Mouse (Mus musculus) MEL (cell line): Measurements from ENCODE around the gene Isy1. TPM values are rescaled to one million over a fixed set of nuclear protein-coding genes. Genes with fewer than 3 reads are reported as not detected.
A peak's percentile ranks its signal among the peaks of the same experiment; 100 is the strongest.

Experiments
- DNase-seq: peaks from one replicate; pipeline ENCODE4 v3.0.0; 2011; ENCODE audit warnings: low read depth, low spot score
- H3K27ac ChIP-seq: 2 replicates; pipeline ENCODE4 v1.5.1; 2012; ENCODE audit warnings: low read depth, mild to moderate bottlenecking, control low read depth, low read length, moderate library complexity; ENCODE audit not compliant: control insufficient read depth
- H3K27me3 ChIP-seq, 2 experiments: fragments of 150-350 bp in 1 of 2; sonication (generic) in 1 of 2; 2 replicates each; pipeline ENCODE4 v1.6.1; 2012; ENCODE audit warnings: low read length in 2 of 2, mild to moderate bottlenecking in 2 of 2, improper control_type of control experiment in 1 of 2, moderate library complexity in 1 of 2; ENCODE audit not compliant: insufficient read depth in 2 of 2, control insufficient read depth in 1 of 2
- H3K36me3 ChIP-seq, 2 experiments: 2 replicates each; pipeline ENCODE4 v1.6.1; 2012 to 2014; ENCODE audit warnings: low read length in 2 of 2, improper control_type of control experiment in 1 of 2, inconsistent platforms in 1 of 2, mild to moderate bottlenecking in 1 of 2; ENCODE audit not compliant: insufficient read depth in 2 of 2, control insufficient read depth in 1 of 2
- H3K4me1 ChIP-seq, 2 experiments: fragments of 150-350 bp in 1 of 2; sonication (generic) in 1 of 2; 2 replicates each; pipeline ENCODE4 v1.6.1; 2012; ENCODE audit warnings: low read length in 2 of 2, improper control_type of control experiment in 1 of 2, mild to moderate bottlenecking in 1 of 2; ENCODE audit not compliant: insufficient read depth in 2 of 2, control insufficient read depth in 1 of 2
- H3K4me3 ChIP-seq, 2 experiments: fragments of 150-350 bp in 1 of 2; sonication (generic) in 1 of 2; 2 replicates each; pipeline ENCODE4 v1.5.1; 2012; ENCODE audit warnings: low read depth in 2 of 2, low read length in 2 of 2, mild to moderate bottlenecking in 2 of 2, moderate library complexity in 2 of 2, control low read depth in 1 of 2, improper control_type of control experiment in 1 of 2; ENCODE audit not compliant: control insufficient read depth in 1 of 2, insufficient read depth in 1 of 2
- H3K79me2 ChIP-seq: 2 replicates; pipeline ENCODE4 v1.6.1; 2012; ENCODE audit warnings: mild to moderate bottlenecking, low read length, moderate library complexity; ENCODE audit not compliant: control insufficient read depth, poor library complexity, insufficient read depth
- H3K9ac ChIP-seq: 2 replicates; pipeline ENCODE4 v1.6.1; 2012; ENCODE audit warnings: low read depth, mild to moderate bottlenecking, control low read depth, low read length, moderate library complexity; ENCODE audit not compliant: control insufficient read depth, poor library complexity, severe bottlenecking
- H3K9me3 ChIP-seq: fragments of 150-350 bp; sonication (generic); replicated peaks from 2 replicates; pipeline ENCODE4 v1.6.1; 2012; ENCODE audit warnings: mild to moderate bottlenecking, low read length, improper control_type of control experiment, moderate library complexity; ENCODE audit not compliant: insufficient read depth
- CHD1 ChIP-seq: IDR thresholded peaks from 2 replicates; pipeline ENCODE4 v1.6.1; 2012; ENCODE audit warnings: low read depth, mild to moderate bottlenecking, inconsistent platforms, low read length, improper control_type of control experiment
- CHD2 ChIP-seq: IDR thresholded peaks from 2 replicates; pipeline ENCODE4 v1.6.1; 2011; ENCODE audit warnings: low read length, improper control_type of control experiment
- CTCF ChIP-seq, 3 experiments: IDR thresholded peaks in 2 of 3; conservative IDR thresholded peaks in 1 of 3; 2 replicates each; pipeline ENCODE4 v1.5.1; 2011 to 2012; ENCODE audit warnings: low read length in 3 of 3, low read depth in 2 of 3, mild to moderate bottlenecking in 2 of 3, improper control_type of control experiment in 1 of 3, inconsistent platforms in 1 of 3, mixed read lengths in 1 of 3, moderate library complexity in 1 of 3; ENCODE audit not compliant: control insufficient read depth in 1 of 3, insufficient read depth in 1 of 3, poor library complexity in 1 of 3, severe bottlenecking in 1 of 3
- E2F4 ChIP-seq: IDR thresholded peaks from 2 replicates; pipeline ENCODE4 v1.6.1; 2011; ENCODE audit warnings: low read depth, low read length, improper control_type of control experiment, borderline replicate concordance
- EP300 ChIP-seq, 2 experiments: IDR thresholded peaks; 2 replicates each; pipeline ENCODE4 v1.6.1; 2011; ENCODE audit warnings: improper control_type of control experiment in 2 of 2, low read length in 2 of 2, low read depth in 1 of 2, mild to moderate bottlenecking in 1 of 2
- ETS1 ChIP-seq: IDR thresholded peaks from 2 replicates; pipeline ENCODE4 v1.6.1; 2012; ENCODE audit warnings: low read depth, mild to moderate bottlenecking, inconsistent platforms, low read length, improper control_type of control experiment, moderate library complexity
- GABPA ChIP-seq: IDR thresholded peaks from 2 replicates; pipeline ENCODE4 v1.6.1; 2012; ENCODE audit warnings: low read depth, mild to moderate bottlenecking, inconsistent platforms, low read length, improper control_type of control experiment, moderate library complexity
- GATA1 ChIP-seq: IDR thresholded peaks from 2 replicates; pipeline ENCODE4 v1.6.1; 2011; ENCODE audit warnings: low read depth, low read length, improper control_type of control experiment
- HCFC1 ChIP-seq: IDR thresholded peaks from 2 replicates; pipeline ENCODE4 v1.6.1; 2012; ENCODE audit warnings: low read depth, mild to moderate bottlenecking, inconsistent platforms, low read length, improper control_type of control experiment, moderate library complexity
- JUND ChIP-seq: IDR thresholded peaks from 2 replicates; pipeline ENCODE4 v1.6.1; 2011; ENCODE audit warnings: low read depth, mild to moderate bottlenecking, improper control_type of control experiment, low read length
- KAT2A ChIP-seq: conservative IDR thresholded peaks from 2 replicates; pipeline ENCODE4 v1.6.1; 2012; ENCODE audit warnings: low read depth, low read length, improper control_type of control experiment, inconsistent platforms
- MAFK ChIP-seq: IDR thresholded peaks from 2 replicates; pipeline ENCODE4 v1.6.1; 2011; ENCODE audit warnings: low read depth, mild to moderate bottlenecking, low read length, improper control_type of control experiment, borderline replicate concordance
- MAX ChIP-seq: IDR thresholded peaks from 2 replicates; pipeline ENCODE4 v1.6.1; 2011; ENCODE audit warnings: low read length, improper control_type of control experiment
- MEF2A ChIP-seq: IDR thresholded peaks from 2 replicates; pipeline ENCODE4 v1.6.1; 2014; ENCODE audit warnings: low read depth, mild to moderate bottlenecking, inconsistent platforms, low read length, improper control_type of control experiment; ENCODE audit not compliant: poor library complexity, insufficient replicate concordance, severe bottlenecking; ENCODE audit errors: extremely low read depth
- MYB ChIP-seq: IDR thresholded peaks from 2 replicates; pipeline ENCODE4 v1.6.1; 2011; ENCODE audit warnings: mild to moderate bottlenecking, low read depth, low read length, improper control_type of control experiment
- NRF1 ChIP-seq: IDR thresholded peaks from 2 replicates; pipeline ENCODE4 v1.6.1; 2014; ENCODE audit warnings: low read depth, mild to moderate bottlenecking, inconsistent platforms, low read length, improper control_type of control experiment, moderate library complexity; ENCODE audit not compliant: poor library complexity, insufficient read depth, severe bottlenecking
- POLR2A ChIP-seq, 2 experiments: IDR thresholded peaks; 2 replicates each; pipeline ENCODE4 v1.6.1; 2011 to 2012; ENCODE audit warnings: low read length in 2 of 2, mild to moderate bottlenecking in 2 of 2, control low read depth in 1 of 2, improper control_type of control experiment in 1 of 2, low read depth in 1 of 2, moderate library complexity in 1 of 2; ENCODE audit not compliant: control insufficient read depth in 1 of 2, insufficient read depth in 1 of 2, poor library complexity in 1 of 2
- POLR2AphosphoS2 ChIP-seq: IDR thresholded peaks from 2 replicates; pipeline ENCODE4 v1.6.1; 2011; ENCODE audit warnings: low read length, improper control_type of control experiment
- POLR2AphosphoS5 ChIP-seq: IDR thresholded peaks from 2 replicates; pipeline ENCODE4 v1.6.1; 2012; ENCODE audit warnings: low read depth, borderline replicate concordance, mild to moderate bottlenecking, inconsistent platforms, low read length, moderate library complexity, mixed read lengths
- RAD21 ChIP-seq: IDR thresholded peaks from 2 replicates; pipeline ENCODE4 v1.6.1; 2011; ENCODE audit warnings: mild to moderate bottlenecking, low read depth, low read length, improper control_type of control experiment
- RCOR1 ChIP-seq: IDR thresholded peaks from 2 replicates; pipeline ENCODE4 v1.6.1; 2012; ENCODE audit warnings: low read depth, mild to moderate bottlenecking, inconsistent platforms, low read length, improper control_type of control experiment
- SIN3A ChIP-seq: IDR thresholded peaks from 2 replicates; pipeline ENCODE4 v1.6.1; 2012; ENCODE audit warnings: low read length, improper control_type of control experiment, inconsistent platforms
- SMC3 ChIP-seq: IDR thresholded peaks from 2 replicates; pipeline ENCODE4 v1.6.1; 2011; ENCODE audit warnings: low read depth, low read length, improper control_type of control experiment
- TAL1 ChIP-seq: IDR thresholded peaks from 2 replicates; pipeline ENCODE4 v1.6.1; 2012; ENCODE audit warnings: mild to moderate bottlenecking, inconsistent platforms, low read length, moderate library complexity, mixed read lengths
- TBP ChIP-seq: IDR thresholded peaks from 2 replicates; pipeline ENCODE4 v1.8.0; 2011; ENCODE audit warnings: low read depth, low read length, improper control_type of control experiment
- TCF12 ChIP-seq: IDR thresholded peaks from 2 replicates; pipeline ENCODE4 v1.6.1; 2014; ENCODE audit warnings: low read depth, mild to moderate bottlenecking, inconsistent platforms, low read length, improper control_type of control experiment, moderate library complexity
- UBTF ChIP-seq: IDR thresholded peaks from 2 replicates; pipeline ENCODE4 v1.6.1; 2012; ENCODE audit warnings: low read depth, mild to moderate bottlenecking, inconsistent platforms, low read length, improper control_type of control experiment, moderate library complexity, borderline replicate concordance; ENCODE audit not compliant: insufficient read depth
- USF2 ChIP-seq, 2 experiments: IDR thresholded peaks; 2 replicates each; pipeline ENCODE4 v1.6.1; 2011 to 2012; ENCODE audit warnings: improper control_type of control experiment in 2 of 2, low read length in 2 of 2, borderline replicate concordance in 1 of 2, inconsistent platforms in 1 of 2, low read depth in 1 of 2, mild to moderate bottlenecking in 1 of 2; ENCODE audit not compliant: insufficient read depth in 1 of 2
- ZC3H11A ChIP-seq: IDR thresholded peaks from 2 replicates; pipeline ENCODE4 v1.6.1; 2012; ENCODE audit warnings: low read depth, mild to moderate bottlenecking, inconsistent platforms, low read length, improper control_type of control experiment
- ZKSCAN1 ChIP-seq: IDR thresholded peaks from 2 replicates; pipeline ENCODE4 v1.6.1; 2012; ENCODE audit warnings: low read depth, mild to moderate bottlenecking, inconsistent platforms, low read length, improper control_type of control experiment, moderate library complexity
- ZMIZ1 ChIP-seq: IDR thresholded peaks from 2 replicates; pipeline ENCODE4 v1.6.1; 2012; ENCODE audit warnings: low read depth, mild to moderate bottlenecking, inconsistent platforms, low read length, improper control_type of control experiment, moderate library complexity
- ZNF384 ChIP-seq: IDR thresholded peaks from 2 replicates; pipeline ENCODE4 v1.6.1; 2012; ENCODE audit warnings: low read depth, mild to moderate bottlenecking, inconsistent platforms, low read length, improper control_type of control experiment
- polyA plus RNA-seq, 2 experiments: library from polyadenylated mRNA; stranded (reverse) in 1 of 2; unstranded in 1 of 2; fragments of >175 nt in 1 of 2; fragments of >200 nt in 1 of 2; gene quantifications; 2 replicates each; pipeline versions ENCODE4 v1.2.1 to v1.2.4; 2012; ENCODE audit warnings: low replicate concordance in 2 of 2, low read depth in 1 of 2; ENCODE audit not compliant: insufficient read length in 2 of 2, insufficient read depth in 1 of 2, missing spikeins in 1 of 2
- total RNA-seq: library from RNA; depleted of rRNA; stranded (reverse); fragments of 300-350 nt; gene quantifications from 2 replicates; pipeline ENCODE4 v1.2.3, GENCODE M21; 2012

Gene Isy1
- total and polyA plus RNA-seq, 3 experiments: 64.5 to 115 TPM; not detected in 1

DNA sequence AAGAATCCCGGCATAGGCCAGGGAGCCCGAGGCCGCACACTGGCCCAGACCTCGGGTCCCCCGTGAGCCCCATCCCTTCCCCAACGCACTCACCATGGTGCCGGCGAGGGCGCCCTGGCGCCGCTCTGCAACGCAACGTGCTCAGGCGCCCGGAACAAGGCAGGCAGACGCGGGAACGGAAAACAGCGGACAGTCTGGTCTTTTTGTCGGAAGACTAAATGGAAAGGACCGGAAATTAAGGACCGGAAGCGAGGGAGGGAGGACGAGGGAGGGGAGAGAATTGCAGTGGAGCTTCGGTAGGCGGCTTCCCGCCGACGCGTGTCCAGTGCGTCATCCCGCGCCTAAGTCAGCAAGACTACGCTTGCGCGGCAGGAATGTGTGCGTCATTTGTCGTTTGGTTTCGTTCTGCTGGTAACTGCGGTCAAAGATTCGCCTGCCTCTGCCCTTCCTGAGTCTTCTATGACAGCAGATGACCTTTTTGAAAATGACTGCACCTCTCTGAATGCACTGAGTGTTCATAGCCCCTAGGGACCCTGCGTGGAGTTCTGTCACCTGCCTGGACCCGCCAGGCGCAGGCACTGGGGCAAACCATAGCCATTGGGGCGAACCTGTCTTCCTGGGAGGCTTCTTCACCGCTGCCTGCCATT, at the start of gene Isy1 (continued):
- TF ChIP-seq POLR2AphosphoS5 (peak; percentile 63; the same call in 1 of the 2 replicates), ZC3H11A (no peak), ETS1 (peak; percentile 79)

DNA sequence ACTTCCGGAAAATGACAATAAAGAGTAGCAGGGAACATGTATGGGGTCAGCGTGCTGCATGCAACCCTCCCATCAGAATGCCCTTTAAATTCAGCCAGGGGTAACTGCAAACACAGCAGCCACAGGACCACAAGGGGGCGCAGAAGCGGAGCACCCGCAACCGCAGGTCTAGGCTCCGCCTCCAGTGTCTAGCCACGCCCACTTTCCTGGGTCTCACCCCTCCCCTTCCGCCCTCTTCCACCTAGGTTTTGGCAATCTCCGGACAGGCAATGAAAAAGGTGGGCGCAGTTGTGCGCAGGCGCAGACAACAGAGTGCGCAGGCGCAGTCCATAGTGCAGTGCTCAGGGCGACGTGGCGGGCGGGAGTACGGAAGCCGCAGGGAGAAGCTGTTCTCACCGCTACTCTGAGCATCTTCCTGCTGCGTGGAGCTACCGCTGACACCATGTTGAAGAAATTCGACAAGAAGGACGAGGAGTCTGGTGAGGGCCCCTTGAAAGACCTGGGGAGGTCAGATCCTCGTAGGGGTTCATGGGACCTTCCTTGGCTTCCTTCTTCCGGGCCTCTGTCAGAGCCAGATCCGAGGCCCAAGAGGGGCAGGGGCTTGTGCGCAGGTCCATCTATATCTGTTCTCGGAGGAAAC, 49.1 kb upstream of the Isy1 start, which contains the start of gene Copg1:
TSS of gene Copg1 (plus strand) at position 221 of the 640 bp plus-strand sequence.
- no peaks in the 10 kb centered on the region for H3K9me3 ChIP-seq
- peaks cover 7% of the 10 kb centered on the region in 2 experiments for H3K36me3 ChIP-seq
- H3K4me1 ChIP-seq: peaks cover 6 to 11% of the 10 kb centered on the region in 2 experiments; a peak in 3 of 4 replicates
- peak; percentile 98 for DNase-seq
- peak within 1 kb of the TSS; percentile 70 to 88 for H3K4me3 ChIP-seq
- H3K79me2 ChIP-seq: peaks cover 13% of the 10 kb centered on the region
- peak within 1 kb of the TSS; percentile 78 for H3K27ac ChIP-seq
- no peaks in the 10 kb centered on the region; a peak in 1 of 4 replicates for H3K27me3 ChIP-seq
- peak within 1 kb of the TSS; percentile 92 for H3K9ac ChIP-seq
- no peak for TF ChIP-seq EP300 (IDR thresholded peaks at IDR 0.05; ENCODE audit: low read depth in 1 of 2, low read length in 2 of 2)
- peak; percentile 84 to 97 (median 92) for TF ChIP-seq CTCF (IDR thresholded peaks at IDR 0.05 in 2 of 3, conservative IDR thresholded peaks at IDR 0.05 in 1 of 3; ENCODE audit: control insufficient read depth in 1 of 3, insufficient read depth in 1 of 3, low read depth in 2 of 3, low read length in 3 of 3, poor library complexity in 1 of 3, severe bottlenecking in 1 of 3)
- peak; percentile 88 for TF ChIP-seq POLR2AphosphoS2
- no peak for TF ChIP-seq RCOR1
- 0 out of 2 replicates have a peak, but pooled peaks have one; percentile 67 for TF ChIP-seq ZMIZ1
- peak; percentile 92 for TF ChIP-seq SMC3
- TF ChIP-seq GATA1: no peak
- no peak for TF ChIP-seq CHD2
- no peak for TF ChIP-seq GABPA
- no peak for TF ChIP-seq ZKSCAN1
- TF ChIP-seq MYB: no peak
- TF ChIP-seq MAFK: no peak
- peak; percentile 92 for TF ChIP-seq NRF1
- TF ChIP-seq TCF12: peak; percentile 58
- TF ChIP-seq HCFC1: peak; percentile 83
- TF ChIP-seq USF2 (IDR thresholded peaks at IDR 0.05; ENCODE audit: borderline replicate concordance in 1 of 2, insufficient read depth in 1 of 2, low read depth in 1 of 2, low read length in 2 of 2): no peak
- no peak for TF ChIP-seq UBTF
- TF ChIP-seq TBP: peak; percentile 86
- TF ChIP-seq ETS1: 0 out of 2 replicates have a peak, but pooled peaks have one; percentile 16
- peak; percentile 48 for TF ChIP-seq RAD21
- no peak for TF ChIP-seq CHD1
- TF ChIP-seq POLR2AphosphoS5: no peak
- TF ChIP-seq MAX: peak; percentile 62; the same call in 1 of the 2 replicates
- no peak for TF ChIP-seq E2F4
- no peak for TF ChIP-seq MEF2A
- peak; percentile 41 for TF ChIP-seq ZC3H11A
- no peak for TF ChIP-seq ZNF384
- TF ChIP-seq TAL1: no peak
- TF ChIP-seq JUND: no peak
- peak; percentile 83 to 95 for TF ChIP-seq POLR2A (IDR thresholded peaks at IDR 0.05; ENCODE audit: control insufficient read depth in 1 of 2, insufficient read depth in 1 of 2, low read depth in 1 of 2, low read length in 2 of 2, poor library complexity in 1 of 2)
- TF ChIP-seq KAT2A: no peak; the same call in 1 of the 2 replicates
- TF ChIP-seq SIN3A: peak; percentile 78
